Mouse (Mus musculus): Measurements from ENCODE around the gene Galr3. TPM values are rescaled to one million over a fixed set of nuclear protein-coding genes. Genes with fewer than 3 reads are reported as not detected.
A peak's percentile ranks its signal among the peaks of the same experiment; 100 is the strongest.

Gene Galr3
- polyA plus RNA-seq, 1 experiment from 2014 or later: 0.17 TPM

DNA sequence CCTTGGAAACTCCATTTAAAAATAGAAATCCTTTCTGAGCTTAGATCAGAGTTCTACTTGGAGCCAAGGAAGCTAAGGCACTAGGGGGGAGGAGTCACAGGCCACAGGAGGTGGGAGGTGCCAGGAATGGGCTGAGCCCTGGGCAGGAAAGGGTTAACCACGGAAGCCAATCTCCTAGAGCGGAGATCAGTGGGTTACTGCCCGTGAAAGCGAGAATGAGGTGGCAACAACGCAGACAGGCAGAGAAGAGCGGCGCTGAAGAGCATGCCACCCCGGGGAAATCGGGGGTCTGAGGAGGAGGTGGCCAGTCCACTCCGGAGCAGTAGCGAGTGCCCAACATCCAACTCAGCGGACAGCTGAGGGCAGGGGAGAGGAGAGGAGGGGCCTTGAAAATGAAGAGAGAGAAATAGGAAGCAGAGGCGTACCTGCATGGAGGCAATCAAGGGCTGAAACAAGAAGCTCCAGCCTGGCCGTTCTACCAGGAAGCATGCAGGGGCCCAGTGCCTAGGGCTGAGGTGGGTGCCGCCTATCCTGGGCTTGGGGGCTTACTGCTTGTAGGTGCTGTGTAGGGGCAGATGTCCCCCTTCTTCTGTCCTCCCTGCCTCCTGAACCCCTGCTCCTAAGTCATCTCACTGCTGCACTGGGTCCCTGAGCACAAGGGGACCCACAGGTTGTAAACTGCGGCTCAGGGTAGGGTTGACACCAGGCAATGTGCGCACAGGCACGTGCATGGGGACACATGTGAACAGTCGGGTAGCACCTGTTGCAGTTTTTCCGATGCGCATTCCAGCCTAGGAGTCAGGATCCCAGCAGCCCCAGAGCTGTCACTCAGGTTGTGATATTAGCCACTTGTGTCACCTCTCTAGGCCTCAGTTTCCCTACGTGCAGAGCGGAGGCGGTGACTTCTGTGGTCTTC is 926 bp upstream of the Galr3 start:
- H3K9ac ChIP-seq (replicated peaks): peak overlapping the region; percentile 18; the same call in 1 of the 2 replicates
- H3K4me3 ChIP-seq (replicated peaks): peak overlapping the region; percentile 33
- ATAC-seq (ENCODE audit: low FRiP score): no peak
- H3K9me3 ChIP-seq (replicated peaks): no peaks in the 10 kb centered on the region
- H3K27ac ChIP-seq (replicated peaks): no peak overlapping the region
- 15% methylated on average over 24 of the region's 24 CpGs for WGBS
- peaks cover 36% of the 10 kb centered on the region for H3K27me3 ChIP-seq (replicated peaks)
- H3K4me2 ChIP-seq: peak overlapping the region; percentile 59
- peaks cover 7% of the 10 kb centered on the region; the same call in 1 of the 2 replicates for H3K36me3 ChIP-seq
- H3K4me1 ChIP-seq: peaks cover 54% of the 10 kb centered on the region

GRCm38 (mm10) chr15:79042721-79043491 is 1.2 kb downstream of the Galr3 start:
- WGBS: under 1% methylated on average over 92 of the region's 105 CpGs
- peak; percentile 63 for ATAC-seq (ENCODE audit: low FRiP score)

GRCm38 (mm10) chr15:79044837-79045236 is 3.2 kb downstream of the Galr3 start:
- peaks cover 37% of the 10 kb centered on the region for H3K4me1 ChIP-seq
- H3K27me3 ChIP-seq (replicated peaks): peaks cover 37% of the 10 kb centered on the region
- H3K36me3 ChIP-seq: no peaks in the 10 kb centered on the region
- H3K9ac ChIP-seq (replicated peaks): no peak overlapping the region
- no peak overlapping the region; the same call in 1 of the 2 replicates for H3K27ac ChIP-seq (replicated peaks)
- no peak overlapping the region for H3K4me2 ChIP-seq
- H3K9me3 ChIP-seq (replicated peaks): no peaks in the 10 kb centered on the region
- ATAC-seq (ENCODE audit: low FRiP score): 0 out of 2 replicates have a peak, but pooled peaks have one; percentile 17
- H3K4me3 ChIP-seq (replicated peaks): no peak overlapping the region
- 4% methylated on average over 4 of the region's 4 CpGs for WGBS

More at GRCm38 (mm10) chr15:79042721-79043491, 1.2 kb downstream of the Galr3 start:
- H3K4me3 ChIP-seq (replicated peaks): peak overlapping the region; percentile 61
- peaks cover 49% of the 10 kb centered on the region for H3K4me1 ChIP-seq
- peaks cover 37% of the 10 kb centered on the region for H3K27me3 ChIP-seq (replicated peaks)
- no peaks in the 10 kb centered on the region for H3K9me3 ChIP-seq (replicated peaks)
- H3K27ac ChIP-seq (replicated peaks): peak overlapping the region; percentile 64
- H3K9ac ChIP-seq (replicated peaks): peak overlapping the region; percentile 63
- peak overlapping the region; percentile 94 for H3K4me2 ChIP-seq
- no peaks in the 10 kb centered on the region for H3K36me3 ChIP-seq

DNA sequence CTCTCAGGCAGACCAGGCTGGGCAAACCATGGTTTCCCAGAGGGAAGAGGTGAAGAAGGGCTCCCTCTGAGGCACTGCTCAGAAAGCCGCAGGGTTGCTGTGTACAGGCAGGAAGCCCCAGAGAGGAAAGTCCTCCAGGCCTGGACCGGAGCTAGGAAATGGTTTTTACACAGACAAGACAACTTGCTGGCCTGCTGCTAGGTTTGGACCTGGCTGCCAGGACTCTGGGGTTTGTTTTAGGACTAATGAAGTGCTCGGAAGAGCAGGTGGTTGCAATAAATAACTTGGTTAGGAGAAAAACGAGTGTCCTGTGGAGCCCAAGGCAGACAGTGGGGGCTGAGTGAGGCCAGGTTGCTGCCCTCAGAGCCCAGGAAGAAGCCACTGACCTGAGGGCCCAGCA is 6.5 kb downstream of the Galr3 start:
- peaks cover 9% of the 10 kb centered on the region for H3K36me3 ChIP-seq
- 55% methylated on average over 4 of the region's 4 CpGs for WGBS
- ATAC-seq (ENCODE audit: low FRiP score): no peak

GRCm38 (mm10) chr15:79050160-79050845 is 8.6 kb downstream of the Galr3 start:
- no peak overlapping the region for H3K9ac ChIP-seq (replicated peaks)
- no peaks in the 10 kb centered on the region; the same call in 1 of the 2 replicates for H3K4me1 ChIP-seq
- no peaks in the 10 kb centered on the region for H3K9me3 ChIP-seq (replicated peaks)
- H3K36me3 ChIP-seq: peaks cover 30% of the 10 kb centered on the region
- H3K4me3 ChIP-seq (replicated peaks): no peak overlapping the region
- peaks cover 3% of the 10 kb centered on the region; the same call in 1 of the 2 replicates for H3K27me3 ChIP-seq (replicated peaks)
- no peak overlapping the region for H3K4me2 ChIP-seq
- ATAC-seq (ENCODE audit: low FRiP score): no peak
- no peak overlapping the region for H3K27ac ChIP-seq (replicated peaks)
- 53% methylated on average over 9 of the region's 9 CpGs for WGBS

More for the DNA sequence above, 6.5 kb downstream of the Galr3 start:
- H3K27me3 ChIP-seq (replicated peaks): peaks cover 9% of the 10 kb centered on the region; the same call in 1 of the 2 replicates
- H3K4me2 ChIP-seq: no peak overlapping the region
- no peak overlapping the region for H3K9ac ChIP-seq (replicated peaks)
- no peaks in the 10 kb centered on the region for H3K9me3 ChIP-seq (replicated peaks)
- H3K4me3 ChIP-seq (replicated peaks): no peak overlapping the region
- peaks cover 11% of the 10 kb centered on the region for H3K4me1 ChIP-seq
- H3K27ac ChIP-seq (replicated peaks): no peak overlapping the region

GRCm38 (mm10) chr15:79050964-79051363 is 9.3 kb downstream of the Galr3 start:
- H3K9me3 ChIP-seq (replicated peaks): no peaks in the 10 kb centered on the region
- WGBS: 83% methylated on average over 2 of the region's 2 CpGs
- H3K27me3 ChIP-seq (replicated peaks): 0 out of 2 replicates have a peak, but pooled peaks cover 3% of the 10 kb centered on the region
- no peak overlapping the region for H3K4me2 ChIP-seq
- no peak overlapping the region for H3K4me3 ChIP-seq (replicated peaks)
- no peak for ATAC-seq (ENCODE audit: low FRiP score)
- H3K4me1 ChIP-seq: no peaks in the 10 kb centered on the region; the same call in 1 of the 2 replicates
- peaks cover 37% of the 10 kb centered on the region for H3K36me3 ChIP-seq
- no peak overlapping the region for H3K9ac ChIP-seq (replicated peaks)
- no peak overlapping the region for H3K27ac ChIP-seq (replicated peaks)

- 0 out of 2 replicates have a peak, but pooled peaks cover 3% of the 10 kb centered on the region for H3K27me3 ChIP-seq (replicated peaks)
- peaks cover 44% of the 10 kb centered on the region for H3K36me3 ChIP-seq
- H3K4me1 ChIP-seq: no peaks in the 10 kb centered on the region; the same call in 1 of the 2 replicates
- H3K9ac ChIP-seq (replicated peaks): no peak overlapping the region
- no peak overlapping the region for H3K4me3 ChIP-seq (replicated peaks)
- H3K27ac ChIP-seq (replicated peaks): no peak overlapping the region
- no peak overlapping the region for H3K4me2 ChIP-seq
- 60% methylated on average over 13 of the region's 13 CpGs for WGBS
- ATAC-seq (ENCODE audit: low FRiP score): no peak
- no peaks in the 10 kb centered on the region for H3K9me3 ChIP-seq (replicated peaks)
Measured at GRCm38 (mm10) chr15:79051461-79052360, 10.0 kb downstream of the Galr3 start.

- 0 out of 2 replicates have a peak, but pooled peaks cover 3% of the 10 kb centered on the region for H3K27me3 ChIP-seq (replicated peaks)
- H3K36me3 ChIP-seq: peaks cover 51% of the 10 kb centered on the region
- H3K4me2 ChIP-seq: no peak overlapping the region
- no peaks in the 10 kb centered on the region; the same call in 1 of the 2 replicates for H3K4me1 ChIP-seq
- 82% methylated on average over 2 of the region's 2 CpGs for WGBS
- no peaks in the 10 kb centered on the region for H3K9me3 ChIP-seq (replicated peaks)
- ATAC-seq (ENCODE audit: low FRiP score): no peak
- no peak overlapping the region for H3K27ac ChIP-seq (replicated peaks)
- H3K4me3 ChIP-seq (replicated peaks): no peak overlapping the region
- no peak overlapping the region for H3K9ac ChIP-seq (replicated peaks)
Measured at GRCm38 (mm10) chr15:79052366-79052765, 10.7 kb downstream of the Galr3 start.

GRCm38 (mm10) chr15:79056601-79057000 is 14.9 kb downstream of the Galr3 start:
- ATAC-seq (ENCODE audit: low FRiP score): no peak
- no peaks in the 10 kb centered on the region for H3K9me3 ChIP-seq (replicated peaks)
- no peaks in the 10 kb centered on the region for H3K27me3 ChIP-seq (replicated peaks)
- H3K4me2 ChIP-seq: no peak overlapping the region
- 94% methylated on average over 7 of the region's 7 CpGs for WGBS
- H3K4me1 ChIP-seq: peaks cover 16% of the 10 kb centered on the region
- H3K27ac ChIP-seq (replicated peaks): no peak overlapping the region
- no peak overlapping the region for H3K9ac ChIP-seq (replicated peaks)
- H3K4me3 ChIP-seq (replicated peaks): no peak overlapping the region
- peaks cover 84% of the 10 kb centered on the region for H3K36me3 ChIP-seq

DNA sequence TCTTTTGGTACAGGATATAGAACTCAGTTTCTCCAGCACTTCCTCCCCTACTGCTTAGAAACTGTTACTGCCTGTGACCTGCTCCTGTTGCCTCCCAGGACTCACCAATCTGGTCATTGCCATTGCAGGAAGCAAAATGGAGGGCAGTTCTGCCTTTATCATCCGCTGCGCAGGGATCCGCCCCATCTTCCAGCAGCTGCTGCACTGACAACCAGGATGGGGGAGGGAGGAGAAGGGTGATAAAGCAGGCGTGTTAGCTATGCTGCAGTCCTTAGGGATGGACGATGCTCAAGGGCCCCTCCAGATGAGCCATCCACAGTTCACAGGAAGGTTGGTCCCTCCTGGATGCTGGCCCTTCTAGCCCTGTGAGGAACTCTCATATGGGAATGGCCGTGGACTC is 16.2 kb downstream of the Galr3 start:
- 85% methylated on average over 6 of the region's 6 CpGs for WGBS
- H3K9ac ChIP-seq (replicated peaks): no peak overlapping the region
- ATAC-seq (ENCODE audit: low FRiP score): no peak

More for the DNA sequence above, 16.2 kb downstream of the Galr3 start:
- Histone ChIP-seq H3K4me2 (no peak overlapping the region), H3K4me1 (peaks cover 21% of the 10 kb centered on the region), H3K4me3 (replicated peaks) (no peak overlapping the region), H3K27me3 (replicated peaks) (no peaks in the 10 kb centered on the region), H3K27ac (replicated peaks) (no peak overlapping the region), H3K9me3 (replicated peaks) (no peaks in the 10 kb centered on the region), H3K36me3 (peaks cover 78% of the 10 kb centered on the region)
